Mouse (Mus musculus) kidney, adult 10 weeks (tissue): Measurements from ENCODE around the gene 4930544D05Rik. TPM values are rescaled to one million over a fixed set of nuclear protein-coding genes. Genes with fewer than 3 reads are reported as not detected.

Experiments
- polyA plus RNA-seq: library from polyadenylated mRNA; stranded (reverse); fragments of 350-450 nt; fragmentation: Illumina TruSeq; extraction: RNeasy Lipid Tissue Mini Kit (QIAGEN cat#74804); gene quantifications from one replicate; pipeline ENCODE4 v1.2.3, GENCODE M21; 2014; ENCODE audit warnings: low read depth, low replicate concordance

4930544D05Rik gene
- not detected for polyA plus RNA-seq

GRCm38 (mm10) chr11:70615516-70616093, at the start of gene 4930544D05Rik:
TSS of gene 4930544D05Rik (plus strand) at chr11:70615848.

GRCm38 (mm10) chr11:70619101-70619500, 3.5 kb downstream of the 4930544D05Rik start, which contains the start of gene Chrne:
TSS of gene Chrne (minus strand) at chr11:70619216.

GRCm38 (mm10) chr11:70638714-70639278, 23.1 kb downstream of the 4930544D05Rik start, which contains the start of gene Gp1ba:
TSS of gene Gp1ba (plus strand) at chr11:70639122.

DNA sequence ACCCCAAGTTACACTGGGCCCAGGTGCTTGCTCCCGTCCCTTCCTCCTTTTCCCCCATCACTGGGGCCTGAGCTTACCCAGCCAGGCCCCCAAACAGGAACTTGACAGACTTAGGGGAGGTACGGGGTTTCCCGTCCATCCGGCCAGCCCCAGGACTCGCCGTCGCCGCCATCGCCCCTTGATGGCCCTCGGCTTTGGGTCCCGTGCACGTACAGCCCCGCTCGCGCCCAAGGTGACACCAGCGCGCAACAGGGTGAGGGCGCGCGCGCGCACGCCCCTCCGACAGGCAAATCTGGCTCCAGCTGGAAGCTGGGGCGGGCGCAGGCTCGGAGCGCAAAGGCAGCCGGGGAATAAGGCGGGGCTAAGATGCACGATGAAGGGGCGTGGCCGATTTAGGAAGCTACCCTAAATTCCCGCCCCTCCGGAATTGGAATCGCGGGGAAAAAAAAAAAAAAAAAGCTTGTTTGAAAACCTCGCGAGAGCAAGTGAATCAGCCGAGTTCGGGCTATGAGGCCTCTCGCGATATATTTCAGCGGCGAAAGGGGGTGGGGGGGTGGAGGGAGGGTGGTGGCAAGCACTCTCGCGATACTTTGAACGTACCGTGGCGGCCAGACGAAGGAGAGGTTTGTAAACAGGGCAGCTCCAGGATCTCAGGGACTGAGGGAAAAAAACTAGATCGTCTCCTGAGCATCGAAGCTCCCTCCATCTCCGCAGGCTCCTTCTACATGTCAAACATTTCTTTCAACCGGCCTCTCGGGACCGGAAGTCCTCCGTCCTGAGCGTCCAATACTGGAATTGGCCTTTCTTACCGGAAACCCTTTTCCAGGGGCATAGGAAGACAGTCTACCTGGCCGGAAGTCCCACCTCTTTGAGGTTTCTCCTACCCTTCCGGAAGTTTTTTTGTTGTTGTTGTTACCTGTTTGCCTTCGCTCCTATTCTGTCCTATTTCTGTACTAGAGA, 31.3 kb downstream of the 4930544D05Rik start, which contains the start of the genes Rnf167 and Slc25a11:
Gene Rnf167, plus strand, starts transcription at position 545 of the 960 bp plus-strand sequence.
Gene Slc25a11, minus strand, starts transcription at position 789 of the 960 bp plus-strand sequence.

DNA sequence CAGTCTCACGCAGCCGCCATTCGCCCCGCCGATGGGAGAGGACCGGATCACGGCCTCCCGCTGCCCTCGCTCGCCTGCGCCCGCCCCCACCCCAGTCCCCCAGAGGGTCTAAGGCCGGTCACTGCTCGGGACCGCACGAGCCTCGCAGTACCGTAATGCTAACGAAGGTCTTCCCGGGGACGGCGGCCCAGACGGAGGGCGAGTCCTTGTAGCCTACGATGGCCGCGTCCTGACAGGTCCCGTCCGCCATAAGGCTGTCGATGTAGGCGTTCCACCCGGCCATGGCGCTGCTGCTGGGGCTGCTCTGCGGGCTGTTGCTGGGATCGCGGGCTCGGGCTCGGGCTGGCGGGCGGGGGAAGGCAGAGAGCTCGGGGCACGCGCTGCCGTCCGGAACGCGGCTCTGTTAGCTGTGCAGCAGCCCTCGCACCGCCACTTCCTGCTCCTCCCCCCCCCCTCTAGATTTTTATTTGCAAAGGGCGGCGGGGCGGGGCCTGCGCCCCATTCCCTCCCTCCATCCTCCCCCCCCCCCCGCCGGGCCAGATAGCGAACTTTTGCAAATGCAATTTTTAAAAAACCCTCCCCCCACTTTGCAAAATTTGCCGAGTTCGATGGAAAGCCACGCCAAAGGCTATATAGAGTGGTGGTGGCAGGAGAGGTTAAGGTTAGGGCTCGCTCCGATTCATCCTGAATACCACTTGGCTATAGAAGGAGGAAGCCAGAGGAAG, 38.7 kb downstream of the 4930544D05Rik start, which contains the start of gene Pfn1:
Gene Pfn1, minus strand, starts transcription at position 447 of the 725 bp plus-strand sequence.

DNA sequence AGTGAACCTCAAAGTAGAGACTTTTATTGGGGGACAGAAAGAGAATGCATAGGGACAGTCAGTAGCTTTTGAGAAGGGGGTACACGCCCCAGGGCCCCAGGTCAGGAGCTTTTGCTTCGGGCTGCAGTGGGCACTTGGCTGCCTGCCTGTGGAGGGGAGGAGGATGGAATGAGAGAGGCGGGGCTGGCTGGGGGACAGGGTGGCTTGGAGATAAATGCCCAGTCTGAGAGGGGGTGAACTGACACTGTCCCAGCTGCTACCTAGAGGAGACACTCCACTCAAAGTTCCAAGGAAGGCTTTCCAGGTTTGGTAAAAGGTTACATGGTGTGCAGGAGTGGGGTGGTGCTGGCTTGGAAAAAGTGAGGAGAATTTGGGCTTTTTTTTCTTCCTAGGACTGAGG, 41.3 kb downstream of the 4930544D05Rik start, which contains the start of gene Eno3:
Gene Eno3, plus strand, starts transcription at position 239 of the 400 bp plus-strand sequence.

Other genes with a start within 250 kb of the 4930544D05Rik start
- gene Pelp1, start 205.8 kb upstream of the 4930544D05Rik start, polyA plus RNA-seq: 3.9 TPM
- gene Arrb2, start 183.2 kb upstream of the 4930544D05Rik start, polyA plus RNA-seq: 1.1 TPM
- 7.0 TPM for gene Med11, start 163.9 kb upstream of the 4930544D05Rik start, polyA plus RNA-seq
- 0.77 TPM for gene Zmynd15, start 156.4 kb upstream of the 4930544D05Rik start, polyA plus RNA-seq
- 26.7 TPM for gene Cxcl16, start 155.9 kb upstream of the 4930544D05Rik start, polyA plus RNA-seq
- gene Tm4sf5, start 110.6 kb upstream of the 4930544D05Rik start, polyA plus RNA-seq: not detected
- not detected for gene Vmo1, start 101.2 kb upstream of the 4930544D05Rik start, polyA plus RNA-seq
- gene Gltpd2, start 96.7 kb upstream of the 4930544D05Rik start, polyA plus RNA-seq: not detected
- gene Psmb6, start 90.5 kb upstream of the 4930544D05Rik start, polyA plus RNA-seq: 19.2 TPM
- gene Gm40193, start 82.9 kb upstream of the 4930544D05Rik start, polyA plus RNA-seq: not detected
- 0.89 TPM for gene Pld2, start 75.8 kb upstream of the 4930544D05Rik start, polyA plus RNA-seq
- gene Mink1, start 53.0 kb upstream of the 4930544D05Rik start, polyA plus RNA-seq: 4.5 TPM
- gene Chrne, start 3.4 kb downstream of the 4930544D05Rik start, polyA plus RNA-seq: not detected
- gene Gp1ba, start 23.3 kb downstream of the 4930544D05Rik start, polyA plus RNA-seq: not detected
- 29.6 TPM for gene Rnf167, start 31.4 kb downstream of the 4930544D05Rik start, polyA plus RNA-seq
- gene Slc25a11, start 31.6 kb downstream of the 4930544D05Rik start, polyA plus RNA-seq: 60.0 TPM
- gene Pfn1, start 38.8 kb downstream of the 4930544D05Rik start, polyA plus RNA-seq: 46.9 TPM
- 1.1 TPM for gene Eno3, start 41.4 kb downstream of the 4930544D05Rik start, polyA plus RNA-seq
- 30.8 TPM for gene Spag7, start 53.6 kb downstream of the 4930544D05Rik start, polyA plus RNA-seq
- 0.69 TPM for gene Camta2, start 72.3 kb downstream of the 4930544D05Rik start, polyA plus RNA-seq
- 1.6 TPM for gene Inca1, start 84.3 kb downstream of the 4930544D05Rik start, polyA plus RNA-seq
- 13.8 TPM for gene Kif1c, start 84.7 kb downstream of the 4930544D05Rik start, polyA plus RNA-seq
- 3.5 TPM for gene Zfp3, start 148.4 kb downstream of the 4930544D05Rik start, polyA plus RNA-seq
- 1.7 TPM for gene Scimp, start 196.7 kb downstream of the 4930544D05Rik start, polyA plus RNA-seq
- 60.4 TPM for gene Rabep1, start 228.9 kb downstream of the 4930544D05Rik start, polyA plus RNA-seq